Mouse (Mus musculus): ENCODE measurements around the gene Clybl. TPM values are rescaled to one million over a fixed set of nuclear protein-coding genes. Genes with fewer than 3 reads are reported as not detected.

Clybl gene
- polyA plus RNA-seq, 1 experiment from 2014 or later, result 26.2 TPM

DNA sequence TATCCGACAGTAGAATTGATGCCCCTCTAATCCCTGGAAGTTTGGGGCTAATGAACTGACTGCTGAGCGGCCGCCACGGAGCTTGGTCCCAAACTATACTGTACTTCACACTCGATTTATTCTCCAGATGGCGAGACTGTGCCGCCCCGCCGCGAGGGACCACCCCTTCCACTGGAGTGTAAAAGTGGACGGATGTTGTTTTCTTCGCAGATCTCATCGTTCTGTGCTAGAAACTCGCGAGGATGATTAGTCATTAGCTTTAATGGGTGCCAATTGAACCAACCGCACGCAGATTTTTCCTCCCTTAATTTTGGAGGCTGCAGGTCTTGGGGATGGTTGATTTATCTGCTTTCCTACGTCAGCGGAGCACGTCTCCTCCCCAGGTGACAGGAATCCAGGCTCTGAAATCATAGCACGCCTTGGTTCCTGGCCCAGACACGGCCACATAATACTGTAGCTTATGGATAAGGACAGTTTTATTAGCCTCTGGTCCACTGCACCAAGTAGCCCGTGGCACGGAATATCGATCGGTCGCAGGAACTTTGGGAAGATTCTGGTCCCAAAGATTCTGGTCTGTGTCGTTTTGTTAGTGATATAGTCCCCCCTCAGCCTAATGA, 185.9 kb downstream of the Clybl start:
- WGBS (ENCODE audit: insufficient replicate concordance), result 79% methylated on average over 28 of the region's 28 CpGs
- Histone ChIP-seq H3K4me2 (no peak overlapping the region), H3K4me3 (replicated peaks) (no peak overlapping the region), H3K9me3 (replicated peaks) (no peaks in the 10 kb centered on the region), H3K27me3 (no peaks in the 10 kb centered on the region), H3K9ac (no peak overlapping the region), H3K4me1 (replicated peaks) (no peaks in the 10 kb centered on the region), H3K27ac (no peak overlapping the region), H3K36me3 (no peaks in the 10 kb centered on the region)
- DNase-seq, result no peak
- ATAC-seq (ENCODE audit: low read depth), result no peak

DNA sequence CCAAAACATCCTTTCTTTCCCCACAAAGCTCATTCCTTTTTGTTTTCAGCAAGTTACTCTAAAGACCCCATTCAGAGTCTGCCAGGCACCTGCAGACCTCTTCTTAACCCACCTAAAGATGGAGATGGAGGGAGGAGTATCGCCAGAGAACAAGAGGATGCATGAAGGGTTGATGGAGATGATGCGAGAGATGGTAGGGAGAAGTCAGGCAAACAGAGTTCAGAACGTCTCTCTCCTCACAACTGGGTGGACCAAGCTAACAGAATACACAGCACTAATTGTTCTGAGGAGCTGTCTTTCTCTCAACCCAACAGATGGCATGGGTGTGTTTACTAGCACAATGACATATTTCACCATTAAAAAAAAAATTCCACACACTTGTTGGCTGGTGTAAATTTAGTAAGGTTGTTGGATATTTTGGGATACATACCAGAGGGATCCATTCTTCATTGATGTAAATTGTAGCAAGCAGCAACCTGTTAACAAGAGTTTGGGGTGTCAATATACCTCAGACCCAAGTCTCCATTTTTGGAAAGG, 186.4 kb downstream of the Clybl start:
- H3K4me1 ChIP-seq (replicated peaks), result no peaks in the 10 kb centered on the region
- WGBS (ENCODE audit: insufficient replicate concordance), result 68% methylated on average over 3 of the region's 3 CpGs

DNA sequence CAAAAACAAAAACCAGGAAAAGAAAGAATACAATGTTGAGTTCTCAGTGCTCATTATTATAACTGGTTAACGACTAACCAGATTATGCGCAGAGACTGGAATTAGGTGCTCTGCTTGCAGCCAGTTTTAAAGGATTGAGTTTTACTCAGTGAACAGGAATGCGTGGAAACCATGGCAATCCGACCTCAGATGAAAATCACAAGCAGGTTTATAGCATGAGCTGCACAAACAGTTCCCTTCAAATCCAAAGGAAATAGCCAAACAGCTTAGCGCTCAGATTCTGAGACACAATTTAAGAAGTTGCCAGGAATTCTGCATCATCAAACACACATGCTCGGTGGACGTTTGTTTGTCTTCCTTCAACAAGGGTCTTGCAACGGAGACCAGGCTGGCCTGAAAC, 187.0 kb downstream of the Clybl start:
- Histone ChIP-seq H3K9ac (no peak overlapping the region), H3K4me1 (replicated peaks) (no peaks in the 10 kb centered on the region), H3K4me3 (replicated peaks) (no peak overlapping the region), H3K36me3 (no peaks in the 10 kb centered on the region), H3K4me2 (no peak overlapping the region), H3K27me3 (no peaks in the 10 kb centered on the region), H3K27ac (no peak overlapping the region), H3K9me3 (replicated peaks) (no peaks in the 10 kb centered on the region)
- WGBS (ENCODE audit: insufficient replicate concordance), result 75% methylated on average over 8 of the region's 8 CpGs
- ATAC-seq (ENCODE audit: low read depth), result no peak
- DNase-seq, result no peak

More for the DNA sequence above, 186.4 kb downstream of the Clybl start:
- H3K27me3 ChIP-seq, result no peaks in the 10 kb centered on the region
- DNase-seq (no peak), ATAC-seq (ENCODE audit: low read depth) (no peak)
- H3K27ac ChIP-seq, result no peak overlapping the region
- H3K9ac ChIP-seq, result no peak overlapping the region
- H3K9me3 ChIP-seq (replicated peaks), result no peaks in the 10 kb centered on the region
- no peaks in the 10 kb centered on the region for H3K36me3 ChIP-seq
- H3K4me3 ChIP-seq (replicated peaks), result no peak overlapping the region
- H3K4me2 ChIP-seq, result no peak overlapping the region

DNA sequence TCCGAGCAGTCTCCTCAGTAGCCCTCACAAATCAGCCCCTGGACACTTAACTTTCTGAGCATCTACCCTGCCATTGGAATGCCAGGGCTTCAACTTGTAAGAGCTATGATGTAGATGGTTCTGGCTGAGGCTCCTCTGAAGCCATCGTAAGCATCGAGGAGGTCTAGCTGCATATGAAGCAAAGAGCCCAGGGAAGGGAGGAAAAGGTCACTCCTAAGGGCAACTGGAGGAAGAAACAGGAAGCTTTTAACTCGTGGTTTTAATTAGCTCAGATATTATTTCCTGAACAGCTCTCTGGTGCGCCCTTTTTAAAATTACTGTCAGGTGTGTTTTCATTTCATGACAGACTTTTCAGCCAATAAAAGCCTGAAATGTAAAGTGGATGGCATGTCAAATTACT, 190.5 kb downstream of the Clybl start:
- ATAC-seq (ENCODE audit: low read depth) (no peak), DNase-seq (no peak)
- Histone ChIP-seq H3K9ac (no peak overlapping the region), H3K4me1 (replicated peaks) (no peaks in the 10 kb centered on the region), H3K4me3 (replicated peaks) (no peak overlapping the region), H3K27ac (no peak overlapping the region), H3K4me2 (no peak overlapping the region), H3K9me3 (replicated peaks) (no peaks in the 10 kb centered on the region), H3K36me3 (no peaks in the 10 kb centered on the region), H3K27me3 (no peaks in the 10 kb centered on the region)
- WGBS (ENCODE audit: insufficient replicate concordance), result 41% methylated on average over 5 of the region's 5 CpGs

DNA sequence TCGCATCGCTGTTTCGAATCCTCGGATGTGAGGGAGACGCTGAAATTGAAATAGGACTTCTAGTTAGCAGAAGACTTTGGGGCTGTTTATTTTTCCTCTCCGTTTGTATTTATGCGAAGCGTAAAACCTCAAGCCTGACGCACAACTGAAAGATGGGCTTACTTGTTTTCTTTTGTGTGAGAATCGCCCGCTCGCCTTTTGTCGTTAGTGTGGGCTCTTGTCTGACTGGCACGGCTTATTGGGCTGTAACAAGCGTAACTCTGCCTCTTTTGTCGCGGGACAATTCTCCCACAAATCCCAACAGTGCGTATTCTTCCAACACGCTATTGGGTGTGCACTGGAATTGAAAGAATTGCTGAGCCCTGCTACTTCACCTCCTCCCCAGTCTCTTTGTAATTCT, 192.0 kb downstream of the Clybl start:
- H3K9me3 ChIP-seq (replicated peaks), result no peaks in the 10 kb centered on the region
- no peak overlapping the region for H3K4me2 ChIP-seq
- ATAC-seq (ENCODE audit: low read depth) (no peak), DNase-seq (no peak)
- no peaks in the 10 kb centered on the region for H3K36me3 ChIP-seq
- WGBS (ENCODE audit: insufficient replicate concordance), result 61% methylated on average over 19 of the region's 19 CpGs
- no peaks in the 10 kb centered on the region for H3K27me3 ChIP-seq
- no peaks in the 10 kb centered on the region for H3K4me1 ChIP-seq (replicated peaks)
- H3K27ac ChIP-seq, result no peak overlapping the region
- no peak overlapping the region for H3K4me3 ChIP-seq (replicated peaks)
- H3K9ac ChIP-seq, result no peak overlapping the region

DNA sequence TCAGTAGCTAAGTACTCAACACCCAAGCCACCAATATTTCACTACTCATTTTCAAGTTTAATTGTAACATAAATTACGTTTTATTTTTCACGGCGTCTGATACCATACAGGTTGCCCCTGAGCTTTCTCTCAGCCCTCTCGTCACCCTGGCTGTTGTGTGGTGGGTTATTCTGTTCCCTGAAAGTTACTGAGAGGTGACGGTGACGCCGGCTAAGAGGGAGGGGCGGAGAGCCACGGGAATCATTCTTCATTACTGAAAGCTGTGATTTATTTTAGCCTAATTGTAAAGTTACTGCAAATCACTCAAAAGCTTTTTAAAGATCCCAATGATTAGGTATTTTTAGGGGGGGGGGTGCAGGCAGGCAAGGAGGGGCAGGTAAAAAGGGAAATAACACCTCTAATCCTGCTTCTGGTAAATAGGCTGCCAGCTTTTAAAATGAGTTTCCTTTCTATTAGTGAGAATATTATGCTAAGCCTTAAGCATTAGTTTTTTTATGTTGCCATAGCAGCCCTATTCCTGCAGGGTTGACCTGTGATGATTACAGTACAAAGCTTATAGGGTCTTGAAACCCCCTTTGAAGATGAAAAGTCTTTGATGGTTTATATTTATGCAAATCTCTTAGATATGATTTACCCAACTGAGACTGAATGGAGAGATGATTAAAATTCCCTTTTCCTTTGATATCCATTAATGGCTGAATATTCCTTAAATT, 192.9 kb downstream of the Clybl start:
- Histone ChIP-seq H3K27ac (no peak overlapping the region), H3K4me2 (no peak overlapping the region), H3K4me3 (replicated peaks) (no peak overlapping the region), H3K36me3 (no peaks in the 10 kb centered on the region), H3K9ac (no peak overlapping the region), H3K9me3 (replicated peaks) (no peaks in the 10 kb centered on the region), H3K27me3 (no peaks in the 10 kb centered on the region), H3K4me1 (replicated peaks) (no peaks in the 10 kb centered on the region)
- ATAC-seq (ENCODE audit: low read depth) (no peak), DNase-seq (no peak)
- WGBS (ENCODE audit: insufficient replicate concordance), result 29% methylated on average over 9 of the region's 9 CpGs

DNA sequence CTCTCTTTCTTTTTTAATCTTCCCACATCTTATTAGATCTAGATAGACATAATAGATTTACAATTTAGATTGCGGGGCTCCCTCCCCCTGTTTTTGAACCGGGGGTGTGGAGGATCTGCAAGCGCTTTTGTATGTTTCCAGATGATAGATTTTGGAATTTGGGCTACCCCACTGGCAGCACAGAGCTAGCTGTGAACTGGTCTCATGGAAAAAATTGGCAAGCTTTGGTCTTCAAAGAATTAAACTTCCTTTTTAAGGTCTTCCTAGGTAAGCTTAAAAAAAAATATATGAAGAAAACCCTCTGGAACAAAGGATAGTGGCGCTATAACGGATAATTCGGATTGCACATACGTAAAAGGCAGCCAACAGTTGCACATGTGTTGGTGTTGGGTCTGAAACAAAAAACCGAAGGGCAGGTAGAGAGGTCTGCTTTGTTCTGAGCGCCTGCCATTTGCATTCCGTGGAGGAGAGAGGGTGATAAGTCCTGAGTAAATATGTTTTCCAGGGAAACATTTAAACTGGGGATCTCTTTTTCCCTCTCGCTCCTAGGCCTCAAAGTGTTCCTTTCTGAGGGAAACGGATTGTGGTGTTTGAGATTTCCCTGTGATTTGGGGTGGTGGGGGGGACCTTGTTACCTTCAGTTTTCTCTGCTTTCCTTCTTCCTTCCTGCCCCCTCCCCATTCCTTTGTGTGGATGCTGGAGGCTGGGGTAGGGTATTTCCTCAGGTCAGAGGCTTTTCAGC, 193.7 kb downstream of the Clybl start:
- ATAC-seq (ENCODE audit: low read depth), result no peak
- no peaks in the 10 kb centered on the region for H3K9me3 ChIP-seq (replicated peaks)
- no peaks in the 10 kb centered on the region for H3K4me1 ChIP-seq (replicated peaks)
- no peak overlapping the region for H3K4me2 ChIP-seq
- 56% methylated on average over 12 of the region's 12 CpGs for WGBS (ENCODE audit: insufficient replicate concordance)
- no peak overlapping the region for H3K27ac ChIP-seq
- H3K27me3 ChIP-seq, result no peaks in the 10 kb centered on the region
- H3K9ac ChIP-seq, result no peak overlapping the region
- DNase-seq, result no peak
- H3K4me3 ChIP-seq (replicated peaks), result no peak overlapping the region
- H3K36me3 ChIP-seq, result no peaks in the 10 kb centered on the region

DNA sequence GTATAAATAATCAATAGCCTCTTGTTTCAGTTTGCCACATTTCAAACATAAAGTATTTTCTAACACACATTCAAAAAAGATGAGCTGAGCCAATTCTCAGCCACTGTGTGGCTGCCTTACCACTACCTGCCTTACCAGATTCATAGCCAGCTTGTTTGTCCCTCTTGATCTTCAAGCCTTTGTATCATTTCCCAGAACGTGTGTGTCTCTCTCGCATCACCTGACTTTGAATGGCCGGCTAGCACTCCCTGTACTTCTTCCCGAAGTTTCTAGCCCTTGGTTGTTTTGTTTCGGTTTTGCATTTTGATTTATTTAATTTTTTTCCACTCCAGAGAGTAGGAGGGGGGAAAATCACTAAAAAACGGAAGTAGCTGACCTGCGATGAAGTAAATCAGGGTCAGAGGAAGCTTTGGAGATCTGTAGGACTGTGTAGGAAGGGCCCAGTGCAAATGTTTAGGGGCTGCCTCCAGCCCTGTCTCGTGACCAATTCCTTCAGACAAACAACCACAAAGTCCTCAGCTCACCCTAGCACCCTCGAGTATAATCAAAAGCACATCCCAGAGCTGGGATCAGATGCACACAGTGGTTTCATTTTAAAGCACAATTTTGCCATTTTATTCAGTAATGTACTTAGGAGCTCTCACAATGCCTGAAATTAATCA, 195.1 kb downstream of the Clybl start:
- no peak for DNase-seq
- Histone ChIP-seq H3K4me1 (replicated peaks) (no peaks in the 10 kb centered on the region), H3K36me3 (no peaks in the 10 kb centered on the region), H3K4me3 (replicated peaks) (no peak overlapping the region), H3K27ac (no peak overlapping the region), H3K4me2 (no peak overlapping the region), H3K9me3 (replicated peaks) (no peaks in the 10 kb centered on the region), H3K9ac (no peak overlapping the region), H3K27me3 (no peaks in the 10 kb centered on the region)
- WGBS (ENCODE audit: insufficient replicate concordance), result 54% methylated on average over 9 of the region's 9 CpGs
- ATAC-seq (ENCODE audit: low read depth), result no peak

DNA sequence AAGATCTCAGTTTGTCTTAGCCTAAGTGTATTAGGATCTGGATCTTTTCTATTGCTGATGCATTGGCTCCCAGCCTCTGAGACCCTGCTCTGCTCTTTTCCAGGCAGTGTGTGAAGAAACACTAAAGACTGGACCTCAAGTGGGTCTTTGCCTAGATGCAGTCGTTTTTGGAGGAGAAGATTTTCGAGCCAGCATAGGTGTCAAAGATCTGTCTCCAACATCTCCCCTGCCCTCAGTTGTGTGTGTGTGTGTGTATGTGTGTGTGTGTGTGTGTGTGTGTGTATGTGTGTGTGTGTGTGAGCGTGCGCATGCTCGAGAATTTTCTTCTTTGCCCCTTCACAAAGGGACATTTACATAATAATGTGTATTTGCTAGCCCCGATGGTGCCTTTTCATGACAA, 196.2 kb downstream of the Clybl start:
- Histone ChIP-seq H3K36me3 (no peaks in the 10 kb centered on the region), H3K27ac (no peak overlapping the region), H3K4me1 (replicated peaks) (no peaks in the 10 kb centered on the region), H3K9me3 (replicated peaks) (no peaks in the 10 kb centered on the region), H3K27me3 (no peaks in the 10 kb centered on the region), H3K9ac (no peak overlapping the region), H3K4me3 (replicated peaks) (no peak overlapping the region), H3K4me2 (no peak overlapping the region)
- DNase-seq (no peak), ATAC-seq (ENCODE audit: low read depth) (no peak)
- WGBS (ENCODE audit: insufficient replicate concordance), result 64% methylated on average over 6 of the region's 6 CpGs

DNA sequence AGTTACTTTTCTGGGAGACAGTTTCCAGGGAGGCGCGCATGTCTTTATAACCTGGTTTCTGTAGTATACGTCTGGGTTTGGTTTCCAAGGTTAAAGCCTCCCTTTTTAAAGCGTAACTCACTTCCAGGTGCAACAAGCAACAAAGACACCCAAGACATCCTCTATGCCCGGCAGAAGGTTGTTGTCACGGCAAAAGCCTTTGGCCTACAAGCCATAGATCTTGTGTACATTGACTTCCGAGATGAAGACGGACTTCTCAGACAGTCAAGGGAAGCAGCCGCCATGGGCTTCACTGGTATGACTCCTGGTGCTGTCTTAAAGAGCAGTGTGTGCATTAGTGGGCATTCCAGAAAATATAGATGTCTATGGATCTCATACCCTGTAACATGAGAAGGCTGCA, 197.6 kb downstream of the Clybl start:
- WGBS (ENCODE audit: insufficient replicate concordance), result 84% methylated on average over 9 of the region's 9 CpGs
- Histone ChIP-seq H3K27ac (no peak overlapping the region), H3K36me3 (no peaks in the 10 kb centered on the region), H3K27me3 (no peaks in the 10 kb centered on the region), H3K9me3 (replicated peaks) (no peaks in the 10 kb centered on the region), H3K4me2 (no peak overlapping the region), H3K9ac (no peak overlapping the region), H3K4me1 (replicated peaks) (no peaks in the 10 kb centered on the region), H3K4me3 (replicated peaks) (no peak overlapping the region)
- no peak for DNase-seq
- ATAC-seq (ENCODE audit: low read depth), result no peak

DNA sequence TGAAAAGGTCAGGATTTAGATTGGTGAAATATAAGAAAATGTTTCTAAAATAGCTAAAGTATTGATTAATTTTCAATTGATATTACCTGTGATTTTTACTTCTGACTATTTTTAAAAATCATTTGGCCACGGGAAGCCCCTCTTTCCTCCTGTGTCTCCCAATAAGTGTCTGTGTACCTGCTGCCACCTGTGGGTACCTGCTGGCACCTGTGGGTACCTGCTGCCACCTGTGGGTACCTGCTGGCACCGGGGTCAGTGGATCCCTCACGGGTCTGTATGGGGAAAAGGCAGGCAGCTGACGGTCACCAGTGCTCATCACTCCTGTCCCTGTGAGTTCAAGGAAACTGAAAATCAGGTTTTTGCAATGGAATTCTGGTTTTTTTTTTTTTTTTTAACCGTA, 198.5 kb downstream of the Clybl start:
- Histone ChIP-seq H3K36me3 (no peaks in the 10 kb centered on the region), H3K4me2 (no peak overlapping the region), H3K27me3 (no peaks in the 10 kb centered on the region), H3K4me3 (replicated peaks) (no peak overlapping the region), H3K9ac (no peak overlapping the region), H3K27ac (no peak overlapping the region), H3K4me1 (replicated peaks) (no peaks in the 10 kb centered on the region), H3K9me3 (replicated peaks) (no peaks in the 10 kb centered on the region)
- DNase-seq (no peak), ATAC-seq (ENCODE audit: low read depth) (no peak)
- 74% methylated on average over 5 of the region's 5 CpGs for WGBS (ENCODE audit: insufficient replicate concordance)

Measured in liver, embryonic 13.5 days (tissue).